Mouse (Mus musculus): ENCODE results near the gene Kif3c. TPM values are rescaled to one million over a fixed set of nuclear protein-coding genes. Genes with fewer than 3 reads are reported as not detected.
A peak's percentile ranks its signal among the peaks of the same experiment; 100 is the strongest.

Kif3c gene
- polyA plus RNA-seq, 1 experiment from 2014 or later = 2.5 TPM

- WGBS = 82% methylated on average over 2 of the region's 2 CpGs
- TF ChIP-seq CTCF (IDR thresholded peaks at IDR 0.05; ENCODE audit: low read depth) (no peak), EP300 (optimal IDR thresholded peaks at IDR 0.05) (no peak)
- no peak for ATAC-seq (ENCODE audit: low FRiP score, low TSS enrichment)
Measured at GRCm38 (mm10) chr12:3360043-3360442, 4.9 kb upstream of the Kif3c start.

DNA sequence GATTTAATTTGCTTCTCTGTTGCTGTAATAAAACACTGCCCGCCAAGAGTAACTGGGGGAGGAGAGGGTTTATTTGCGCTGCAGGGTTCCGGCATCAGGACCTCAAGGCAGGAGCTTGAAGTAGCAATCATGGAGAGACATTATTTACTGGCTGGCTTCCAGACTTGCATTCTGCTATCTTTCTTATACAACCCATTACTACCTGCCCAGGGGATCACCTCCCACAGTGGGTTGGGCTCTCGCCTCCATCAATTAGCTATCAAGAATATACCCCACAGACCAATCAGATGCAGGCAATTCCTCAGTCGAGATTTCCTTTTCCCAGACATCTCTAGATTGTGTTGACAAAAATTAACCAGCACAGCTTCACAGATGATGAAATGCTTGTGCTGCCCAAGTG lies 856 bp upstream of the Kif3c start:
- H3K9ac ChIP-seq (ENCODE audit: low read length) = no peak overlapping the region
- ATAC-seq (ENCODE audit: low FRiP score, low TSS enrichment) = no peak
- H3K9me3 ChIP-seq (ENCODE audit: control insufficient read depth, low read length) = no peaks in the 10 kb centered on the region
- 0 out of 2 replicates have a peak, but pooled peaks cover 2% of the 10 kb centered on the region for H3K4me1 ChIP-seq (replicated peaks; ENCODE audit: control insufficient read depth, insufficient read depth)
- WGBS = 91% methylated on average over 5 of the region's 5 CpGs
- H3K27ac ChIP-seq (replicated peaks) = no peak overlapping the region
- no peaks in the 10 kb centered on the region for H3K36me3 ChIP-seq (ENCODE audit: control insufficient read depth, insufficient read depth, low read length)
- DNase-seq (ENCODE audit: low spot score) = no peak
- TF ChIP-seq EP300 (optimal IDR thresholded peaks at IDR 0.05) (no peak), CTCF (IDR thresholded peaks at IDR 0.05; ENCODE audit: low read depth) (no peak)
- no peak overlapping the region for H3K4me2 ChIP-seq (replicated peaks; ENCODE audit: low read depth)
- H3K4me3 ChIP-seq (ENCODE audit: low read depth, low read length) = no peak overlapping the region
- H3K27me3 ChIP-seq (ENCODE audit: control insufficient read depth, insufficient read depth, low read length) = no peaks in the 10 kb centered on the region

More at GRCm38 (mm10) chr12:3360043-3360442, 4.9 kb upstream of the Kif3c start:
- Histone ChIP-seq H3K9ac (ENCODE audit: low read length) (no peak overlapping the region), H3K9me3 (ENCODE audit: control insufficient read depth, low read length) (no peaks in the 10 kb centered on the region), H3K4me2 (replicated peaks; ENCODE audit: low read depth) (no peak overlapping the region), H3K36me3 (ENCODE audit: control insufficient read depth, insufficient read depth, low read length) (no peaks in the 10 kb centered on the region), H3K4me3 (ENCODE audit: low read depth, low read length) (no peak overlapping the region), H3K27me3 (ENCODE audit: control insufficient read depth, insufficient read depth, low read length) (no peaks in the 10 kb centered on the region), H3K4me1 (replicated peaks; ENCODE audit: control insufficient read depth, insufficient read depth) (no peaks in the 10 kb centered on the region), H3K27ac (replicated peaks) (no peak overlapping the region)
- no peak for DNase-seq (ENCODE audit: low spot score)

GRCm38 (mm10) chr12:3365449-3366189 lies 687 bp downstream of the Kif3c start:
- peak overlapping the region; percentile 76 for H3K9ac ChIP-seq (ENCODE audit: low read length)
- peak overlapping the region; percentile 80 for H3K4me3 ChIP-seq (ENCODE audit: low read depth, low read length)
- H3K36me3 ChIP-seq (ENCODE audit: control insufficient read depth, insufficient read depth, low read length) = no peaks in the 10 kb centered on the region
- TF ChIP-seq CTCF (IDR thresholded peaks at IDR 0.05; ENCODE audit: low read depth) (no peak), EP300 (optimal IDR thresholded peaks at IDR 0.05) (no peak)
- no peaks in the 10 kb centered on the region for H3K27me3 ChIP-seq (ENCODE audit: control insufficient read depth, insufficient read depth, low read length)
- H3K4me1 ChIP-seq (replicated peaks; ENCODE audit: control insufficient read depth, insufficient read depth) = 0 out of 2 replicates have a peak, but pooled peaks cover 2% of the 10 kb centered on the region
- H3K27ac ChIP-seq (replicated peaks) = peak overlapping the region; percentile 63
- WGBS = 2% methylated on average over 31 of the region's 31 CpGs
- no peaks in the 10 kb centered on the region for H3K9me3 ChIP-seq (ENCODE audit: control insufficient read depth, low read length)
- DNase-seq (ENCODE audit: low spot score) = peak; percentile 34
- peak; percentile 36 for ATAC-seq (ENCODE audit: low FRiP score, low TSS enrichment)
- H3K4me2 ChIP-seq (replicated peaks; ENCODE audit: low read depth) = peak overlapping the region; percentile 94

DNA sequence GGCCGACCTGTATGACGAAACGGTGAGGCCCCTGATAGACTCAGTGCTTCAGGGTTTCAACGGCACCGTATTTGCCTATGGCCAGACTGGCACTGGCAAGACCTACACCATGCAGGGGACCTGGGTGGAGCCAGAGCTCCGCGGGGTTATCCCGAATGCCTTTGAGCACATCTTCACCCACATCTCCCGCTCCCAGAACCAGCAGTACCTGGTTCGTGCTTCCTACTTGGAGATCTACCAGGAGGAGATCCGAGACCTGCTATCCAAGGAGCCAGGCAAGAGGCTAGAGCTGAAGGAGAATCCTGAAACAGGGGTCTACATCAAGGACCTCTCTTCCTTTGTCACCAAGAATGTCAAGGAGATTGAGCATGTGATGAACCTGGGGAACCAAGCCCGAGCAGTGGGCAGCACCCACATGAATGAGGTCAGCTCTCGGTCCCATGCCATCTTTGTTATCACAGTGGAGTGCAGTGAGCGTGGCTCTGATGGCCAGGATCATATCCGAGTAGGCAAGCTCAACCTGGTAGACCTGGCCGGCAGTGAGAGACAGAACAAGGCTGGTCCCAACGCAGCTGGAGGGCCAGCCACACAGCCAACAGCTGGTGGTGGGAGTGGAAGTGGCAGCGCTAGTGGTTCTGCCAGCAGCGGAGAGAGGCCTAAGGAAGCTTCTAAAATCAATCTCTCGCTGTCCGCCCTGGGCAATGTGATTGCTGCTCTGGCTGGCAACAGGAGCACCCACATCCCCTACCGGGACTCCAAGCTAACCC lies 1.4 kb downstream of the Kif3c start:
- Histone ChIP-seq H3K4me2 (replicated peaks; ENCODE audit: low read depth) (peak overlapping the region; percentile 94), H3K27ac (replicated peaks) (no peak overlapping the region), H3K36me3 (ENCODE audit: control insufficient read depth, insufficient read depth, low read length) (no peaks in the 10 kb centered on the region), H3K27me3 (ENCODE audit: control insufficient read depth, insufficient read depth, low read length) (no peaks in the 10 kb centered on the region), H3K9ac (ENCODE audit: low read length) (peak overlapping the region; percentile 76), H3K4me3 (ENCODE audit: low read depth, low read length) (peak overlapping the region; percentile 80), H3K9me3 (ENCODE audit: control insufficient read depth, low read length) (no peaks in the 10 kb centered on the region), H3K4me1 (replicated peaks; ENCODE audit: control insufficient read depth, insufficient read depth) (0 out of 2 replicates have a peak, but pooled peaks cover 2% of the 10 kb centered on the region)
- TF ChIP-seq CTCF (IDR thresholded peaks at IDR 0.05; ENCODE audit: low read depth) = no peak
- no peak for TF ChIP-seq EP300 (optimal IDR thresholded peaks at IDR 0.05)
- 69% methylated on average over 22 of the region's 22 CpGs for WGBS
- no peak for DNase-seq (ENCODE audit: low spot score)
- ATAC-seq (ENCODE audit: low FRiP score, low TSS enrichment) = no peak

GRCm38 (mm10) chr12:3366957-3367260 lies 2.0 kb downstream of the Kif3c start:
- Histone ChIP-seq H3K9me3 (ENCODE audit: control insufficient read depth, low read length) (no peaks in the 10 kb centered on the region), H3K9ac (ENCODE audit: low read length) (no peak overlapping the region), H3K27me3 (ENCODE audit: control insufficient read depth, insufficient read depth, low read length) (no peaks in the 10 kb centered on the region), H3K27ac (replicated peaks) (no peak overlapping the region), H3K36me3 (ENCODE audit: control insufficient read depth, insufficient read depth, low read length) (no peaks in the 10 kb centered on the region), H3K4me3 (ENCODE audit: low read depth, low read length) (no peak overlapping the region), H3K4me1 (replicated peaks; ENCODE audit: control insufficient read depth, insufficient read depth) (0 out of 2 replicates have a peak, but pooled peaks cover 2% of the 10 kb centered on the region), H3K4me2 (replicated peaks; ENCODE audit: low read depth) (no peak overlapping the region)
- 95% methylated on average over 14 of the region's 14 CpGs for WGBS
- DNase-seq (ENCODE audit: low spot score) (no peak), ATAC-seq (ENCODE audit: low FRiP score, low TSS enrichment) (no peak)
- TF ChIP-seq EP300 (optimal IDR thresholded peaks at IDR 0.05) (no peak), CTCF (IDR thresholded peaks at IDR 0.05; ENCODE audit: low read depth) (no peak)

DNA sequence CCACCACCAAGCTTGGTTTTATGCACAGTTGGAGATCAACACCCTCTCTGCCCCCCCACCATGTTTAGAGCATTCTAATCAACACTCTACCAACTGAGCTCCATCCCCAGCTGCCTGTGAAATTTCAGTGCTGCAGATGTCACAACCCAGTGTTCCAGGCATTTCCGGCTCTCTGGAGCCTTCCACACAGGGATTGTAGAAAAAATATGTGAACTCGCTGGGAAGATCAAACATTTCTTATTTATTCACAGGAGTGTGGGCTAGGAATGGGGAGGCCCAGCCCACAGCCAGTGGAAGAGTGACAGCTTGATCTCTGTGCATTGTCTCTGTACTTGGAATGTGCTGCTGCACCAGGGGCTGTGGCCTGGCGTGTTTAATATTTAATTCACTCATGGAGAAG lies 3.8 kb downstream of the Kif3c start:
- DNase-seq (ENCODE audit: low spot score) = no peak
- no peak overlapping the region for H3K4me3 ChIP-seq (ENCODE audit: low read depth, low read length)
- ATAC-seq (ENCODE audit: low FRiP score, low TSS enrichment) = no peak
- no peaks in the 10 kb centered on the region for H3K9me3 ChIP-seq (ENCODE audit: control insufficient read depth, low read length)
- no peak overlapping the region for H3K4me2 ChIP-seq (replicated peaks; ENCODE audit: low read depth)
- TF ChIP-seq EP300 (optimal IDR thresholded peaks at IDR 0.05) (no peak), CTCF (IDR thresholded peaks at IDR 0.05; ENCODE audit: low read depth) (no peak)
- H3K27me3 ChIP-seq (ENCODE audit: control insufficient read depth, insufficient read depth, low read length) = no peaks in the 10 kb centered on the region
- no peaks in the 10 kb centered on the region for H3K36me3 ChIP-seq (ENCODE audit: control insufficient read depth, insufficient read depth, low read length)
- no peak overlapping the region for H3K27ac ChIP-seq (replicated peaks)
- 32% methylated on average over 3 of the region's 3 CpGs for WGBS
- no peak overlapping the region for H3K9ac ChIP-seq (ENCODE audit: low read length)
- 0 out of 2 replicates have a peak, but pooled peaks cover 2% of the 10 kb centered on the region for H3K4me1 ChIP-seq (replicated peaks; ENCODE audit: control insufficient read depth, insufficient read depth)
